Mouse (Mus musculus) limb, embryonic 10.5 days (tissue): ENCODE measurements around the gene Esrp2. TPM values are rescaled to one million over a fixed set of nuclear protein-coding genes. Genes with fewer than 3 reads are reported as not detected.

Experiments used
- DNase-seq: peaks from one replicate; pipeline ENCODE4 v3.0.0-alpha.2; 2017; ENCODE audit warnings: low spot score
- H3K27ac ChIP-seq: fragments of 300-500 bp; sonication (generic); 2 replicates; pipeline ENCODE4 v1.5.1; 2016; ENCODE audit warnings: mild to moderate bottlenecking
- H3K27me3 ChIP-seq: fragments of 300-500 bp; sonication (generic); 2 replicates; pipeline ENCODE4 v1.6.1; 2016; ENCODE audit warnings: low read depth, mild to moderate bottlenecking; ENCODE audit not compliant: poor library complexity, severe bottlenecking
- H3K36me3 ChIP-seq: fragments of 300-500 bp; sonication (generic); 2 replicates; pipeline ENCODE4 v1.6.1; 2016; ENCODE audit warnings: mild to moderate bottlenecking, moderate library complexity
- H3K4me1 ChIP-seq: fragments of 300-500 bp; sonication (generic); 2 replicates; pipeline ENCODE4 v1.6.1; 2016
- H3K4me3 ChIP-seq: fragments of 300-500 bp; sonication (generic); 2 replicates; pipeline ENCODE4 v1.5.1; 2016; ENCODE audit warnings: mild to moderate bottlenecking, moderate library complexity
- H3K9me3 ChIP-seq: fragments of 300-500 bp; sonication (generic); replicated peaks from 2 replicates; pipeline ENCODE4 v1.6.1; 2016; ENCODE audit warnings: mild to moderate bottlenecking
- WGBS: fragments of 180-500 bp; shearing (Covaris S2); methylation state at CpG from one replicate; pipeline ENCODE4 v1.1.7; 2016; 5-methylcytosine and 5-hydroxymethylcytosine counted together
- polyA plus RNA-seq: library from polyadenylated mRNA; unstranded; fragments of >200 nt; fragmentation: Nextera tagmentation; extraction: Ambion mirVana; gene quantifications from 2 replicates; pipeline ENCODE4 v1.2.1, GENCODE M21; 2016

The Esrp2 gene
- 5.6 and 7.3 TPM in 2 replicates for polyA plus RNA-seq

GRCm38 (mm10) chr8:106136156-106137130, at the start of gene Esrp2:
Gene Esrp2, minus strand, starts transcription at chr8:106136974.
- 1% methylated on average over 84 of the region's 86 CpGs for WGBS
- Histone ChIP-seq H3K4me3 (peak within 1 kb of the TSS; percentile 63), H3K9me3 (no peaks in the 10 kb centered on the region), H3K27me3 (peaks cover 80% of the 10 kb centered on the region), H3K36me3 (peaks cover 25% of the 10 kb centered on the region), H3K27ac (peak within 1 kb of the TSS; percentile 67), H3K4me1 (peaks cover 44% of the 10 kb centered on the region)
- peak; percentile 69 for DNase-seq

GRCm38 (mm10) chr8:106186394-106186793, 49.6 kb upstream of the Esrp2 start:
- Histone ChIP-seq H3K27ac (no peak overlapping the region), H3K4me3 (no peak overlapping the region), H3K27me3 (no peaks in the 10 kb centered on the region), H3K9me3 (no peaks in the 10 kb centered on the region), H3K36me3 (peaks cover 92% of the 10 kb centered on the region), H3K4me1 (0 out of 2 replicates have a peak, but pooled peaks cover 4% of the 10 kb centered on the region)
- no peak for DNase-seq
- WGBS, result 94% methylated on average over 3 of the region's 3 CpGs

GRCm38 (mm10) chr8:106185628-106186270, 49.0 kb upstream of the Esrp2 start:
- no peak overlapping the region for H3K4me3 ChIP-seq
- H3K4me1 ChIP-seq, result 0 out of 2 replicates have a peak, but pooled peaks cover 4% of the 10 kb centered on the region
- 86% methylated on average over 8 of the region's 8 CpGs for WGBS
- no peaks in the 10 kb centered on the region for H3K27me3 ChIP-seq
- H3K27ac ChIP-seq, result no peak overlapping the region
- no peaks in the 10 kb centered on the region for H3K9me3 ChIP-seq
- peaks cover 89% of the 10 kb centered on the region for H3K36me3 ChIP-seq
- DNase-seq, result no peak

- Histone ChIP-seq H3K4me3 (no peak overlapping the region), H3K27ac (no peak overlapping the region), H3K36me3 (peaks cover 43% of the 10 kb centered on the region), H3K9me3 (no peaks in the 10 kb centered on the region), H3K4me1 (0 out of 2 replicates have a peak, but pooled peaks cover 10% of the 10 kb centered on the region), H3K27me3 (no peaks in the 10 kb centered on the region)
- WGBS, result 79% methylated on average over 2 of the region's 2 CpGs
- DNase-seq, result no peak
Measured at GRCm38 (mm10) chr8:106178428-106178827, 41.7 kb upstream of the Esrp2 start.

- Histone ChIP-seq H3K27ac (no peak overlapping the region), H3K4me3 (no peak overlapping the region), H3K36me3 (peaks cover 42% of the 10 kb centered on the region), H3K4me1 (0 out of 2 replicates have a peak, but pooled peaks cover 10% of the 10 kb centered on the region), H3K9me3 (no peaks in the 10 kb centered on the region), H3K27me3 (no peaks in the 10 kb centered on the region)
- no peak for DNase-seq
- WGBS, result 58% methylated on average over 1 of the region's 1 CpGs
Measured at GRCm38 (mm10) chr8:106177594-106177993, 40.8 kb upstream of the Esrp2 start.

GRCm38 (mm10) chr8:106176891-106177290, 40.1 kb upstream of the Esrp2 start:
- H3K4me1 ChIP-seq, result 0 out of 2 replicates have a peak, but pooled peaks cover 10% of the 10 kb centered on the region
- 58% methylated on average over 1 of the region's 1 CpGs for WGBS
- H3K4me3 ChIP-seq, result no peak overlapping the region
- no peak for DNase-seq
- no peaks in the 10 kb centered on the region for H3K27me3 ChIP-seq
- H3K27ac ChIP-seq, result no peak overlapping the region
- no peaks in the 10 kb centered on the region for H3K9me3 ChIP-seq
- peaks cover 38% of the 10 kb centered on the region for H3K36me3 ChIP-seq

GRCm38 (mm10) chr8:106173566-106173965, 36.8 kb upstream of the Esrp2 start:
- Histone ChIP-seq H3K9me3 (no peaks in the 10 kb centered on the region), H3K4me1 (peaks cover 18% of the 10 kb centered on the region), H3K27me3 (no peaks in the 10 kb centered on the region), H3K4me3 (no peak overlapping the region), H3K36me3 (peaks cover 15% of the 10 kb centered on the region), H3K27ac (no peak overlapping the region)
- 93% methylated on average over 3 of the region's 3 CpGs for WGBS
- no peak for DNase-seq

GRCm38 (mm10) chr8:106169934-106170480, 33.2 kb upstream of the Esrp2 start:
- Histone ChIP-seq H3K4me1 (peaks cover 14% of the 10 kb centered on the region), H3K27me3 (no peaks in the 10 kb centered on the region), H3K27ac (0 out of 2 replicates have a peak overlapping the region, but pooled peaks have one; percentile 97), H3K9me3 (no peaks in the 10 kb centered on the region), H3K4me3 (peak overlapping the region; percentile 85), H3K36me3 (peaks cover 15% of the 10 kb centered on the region)
- WGBS, result 48% methylated on average over 6 of the region's 6 CpGs
- DNase-seq, result no peak

GRCm38 (mm10) chr8:106169017-106169933, 32.5 kb upstream of the Esrp2 start:
- peaks cover 14% of the 10 kb centered on the region for H3K4me1 ChIP-seq
- no peaks in the 10 kb centered on the region for H3K27me3 ChIP-seq
- DNase-seq, result peak; percentile 71
- peaks cover 19% of the 10 kb centered on the region for H3K36me3 ChIP-seq
- WGBS, result 2% methylated on average over 54 of the region's 54 CpGs
- peak overlapping the region; percentile 97 for H3K27ac ChIP-seq
- H3K9me3 ChIP-seq, result no peaks in the 10 kb centered on the region
- H3K4me3 ChIP-seq, result peak overlapping the region; percentile 85

- Histone ChIP-seq H3K4me1 (peaks cover 14% of the 10 kb centered on the region), H3K9me3 (no peaks in the 10 kb centered on the region), H3K4me3 (peak within 1 kb of the TSS; percentile 85), H3K27ac (peak within 1 kb of the TSS; percentile 97), H3K36me3 (peaks cover 23% of the 10 kb centered on the region), H3K27me3 (no peaks in the 10 kb centered on the region)
- peak; percentile 89 for DNase-seq
- under 1% methylated on average over 59 of the region's 59 CpGs for WGBS
Measured at GRCm38 (mm10) chr8:106168356-106169016, 31.7 kb upstream of the Esrp2 start, which contains the start of gene Slc7a6. Gene Slc7a6, plus strand, starts transcription at chr8:106168857.

GRCm38 (mm10) chr8:106165460-106165859, 28.7 kb upstream of the Esrp2 start:
- Histone ChIP-seq H3K27ac (no peak overlapping the region), H3K4me3 (no peak overlapping the region), H3K9me3 (no peaks in the 10 kb centered on the region), H3K4me1 (peaks cover 14% of the 10 kb centered on the region), H3K27me3 (no peaks in the 10 kb centered on the region), H3K36me3 (peaks cover 43% of the 10 kb centered on the region)
- WGBS, result 49% methylated on average over 4 of the region's 4 CpGs
- DNase-seq, result peak; percentile 79
